Mouse (Mus musculus) stomach, postnatal 0 days (tissue): ENCODE results near the gene Mpped1. TPM values are rescaled to one million over a fixed set of nuclear protein-coding genes. Genes with fewer than 3 reads are reported as not detected.

Experiments used
- ATAC-seq: fragments of 200-750 bp; cut with Nextera tagmentation; 2 replicates; pipeline ENCODE4 v1.8.0; 2017; ENCODE audit not compliant: low FRiP score, low TSS enrichment
- DNase-seq: peaks from one replicate; pipeline ENCODE4 v3.0.0-alpha.2; 2016; ENCODE audit warnings: low spot score
- H3K27ac ChIP-seq: fragments of 300-500 bp; sonication (generic); replicated peaks from 2 replicates; pipeline ENCODE4 v1.5.1; 2014; ENCODE audit warnings: mild to moderate bottlenecking, control low read depth
- H3K27me3 ChIP-seq: fragments of 300-500 bp; sonication (generic); 2 replicates; pipeline ENCODE4 v1.6.1; 2014; ENCODE audit warnings: low read length; ENCODE audit not compliant: control insufficient read depth, insufficient read depth
- H3K36me3 ChIP-seq: fragments of 300-500 bp; sonication (generic); 2 replicates; pipeline ENCODE4 v1.6.1; 2014; ENCODE audit warnings: low read length, mixed read lengths; ENCODE audit not compliant: control insufficient read depth, insufficient read depth
- H3K4me1 ChIP-seq: fragments of 300-500 bp; sonication (generic); replicated peaks from 2 replicates; pipeline ENCODE4 v1.6.1; 2014; ENCODE audit warnings: antibody characterized with exemption; ENCODE audit not compliant: control insufficient read depth, insufficient read depth
- H3K4me2 ChIP-seq: fragments of 300-500 bp; sonication (generic); replicated peaks from 2 replicates; pipeline ENCODE4 v1.6.1; 2014; ENCODE audit warnings: low read depth, mild to moderate bottlenecking, control low read depth, moderate library complexity
- H3K4me3 ChIP-seq: fragments of 300-500 bp; sonication (generic); 2 replicates; pipeline ENCODE4 v1.5.1; 2014; ENCODE audit warnings: low read depth, low read length, control low read depth
- H3K9ac ChIP-seq: fragments of 300-500 bp; sonication (generic); 2 replicates; pipeline ENCODE4 v1.6.1; 2014; ENCODE audit warnings: mild to moderate bottlenecking, low read length, control low read depth, mixed read lengths
- H3K9me3 ChIP-seq: fragments of 300-500 bp; sonication (generic); 2 replicates; pipeline ENCODE4 v1.6.1; 2016; ENCODE audit warnings: low read length; ENCODE audit not compliant: control insufficient read depth
- CTCF ChIP-seq: IDR thresholded peaks from 2 replicates; pipeline ENCODE4 v1.5.1; 2016; ENCODE audit warnings: antibody characterized with exemption, low read depth, mild to moderate bottlenecking, moderate library complexity
- EP300 ChIP-seq: optimal IDR thresholded peaks from 2 replicates; pipeline ENCODE3; 2016; ENCODE audit warnings: antibody characterized with exemption
- WGBS: fragments of 180-500 bp; shearing (Covaris S2); extraction: QIAGEN DNeasy Blood & Tissue Kit; methylation state at CpG from one replicate; pipeline ENCODE4 v1.1.7; 2014; 5-methylcytosine and 5-hydroxymethylcytosine counted together
- polyA plus RNA-seq: library from polyadenylated mRNA; unstranded; fragments of >200 nt; fragmentation: Nextera tagmentation; extraction: Ambion mirVana; gene quantifications from 2 replicates; pipeline ENCODE4 v1.2.1, GENCODE M21; 2015

The Mpped1 gene
- polyA plus RNA-seq, 1 experiment from 2014 or later, result 0.08 TPM

DNA sequence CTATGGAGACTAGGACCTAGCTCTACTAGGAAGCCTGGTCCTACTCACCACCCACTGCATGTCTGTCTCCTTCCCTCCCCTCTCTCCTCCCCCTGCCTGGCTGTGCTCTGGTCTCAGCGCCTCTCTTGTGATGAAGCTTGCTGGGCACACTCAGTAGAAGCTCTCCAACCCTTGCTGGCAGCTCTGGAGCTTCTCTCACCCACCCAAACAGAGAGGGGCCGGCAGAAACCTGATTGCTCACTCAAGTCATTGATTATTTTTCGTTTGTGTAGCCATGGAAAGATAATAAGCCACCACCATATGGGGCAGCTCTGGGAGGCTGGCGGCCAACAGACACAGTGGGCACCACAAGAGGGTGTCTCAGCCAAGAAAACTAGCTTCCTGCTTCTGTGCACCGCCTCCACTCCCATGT lies 74.1 kb downstream of the Mpped1 start:
- WGBS, result 65% methylated on average over 5 of the region's 5 CpGs
- no peaks in the 10 kb centered on the region for H3K4me1 ChIP-seq
- ATAC-seq, result no peak

GRCm38 (mm10) chr15:83857129-83857528 lies 77.9 kb downstream of the Mpped1 start:
- ATAC-seq, result no peak
- peak; percentile 89 for TF ChIP-seq CTCF
- TF ChIP-seq EP300, result no peak
- no peak overlapping the region for H3K27ac ChIP-seq
- H3K4me2 ChIP-seq, result no peak overlapping the region
- H3K9ac ChIP-seq, result no peak overlapping the region
- no peaks in the 10 kb centered on the region for H3K4me1 ChIP-seq
- H3K9me3 ChIP-seq, result no peaks in the 10 kb centered on the region
- WGBS, result 17% methylated on average over 8 of the region's 8 CpGs
- no peaks in the 10 kb centered on the region for H3K36me3 ChIP-seq
- DNase-seq, result peak; percentile 71
- H3K4me3 ChIP-seq, result no peak overlapping the region
- no peaks in the 10 kb centered on the region for H3K27me3 ChIP-seq

More for the DNA sequence above, 74.1 kb downstream of the Mpped1 start:
- DNase-seq, result no peak
- no peak overlapping the region for H3K27ac ChIP-seq
- H3K4me3 ChIP-seq, result no peak overlapping the region
- TF ChIP-seq EP300 (no peak), CTCF (no peak)
- no peaks in the 10 kb centered on the region for H3K27me3 ChIP-seq
- no peak overlapping the region for H3K4me2 ChIP-seq
- H3K9ac ChIP-seq, result no peak overlapping the region
- no peaks in the 10 kb centered on the region for H3K9me3 ChIP-seq
- no peaks in the 10 kb centered on the region for H3K36me3 ChIP-seq

DNA sequence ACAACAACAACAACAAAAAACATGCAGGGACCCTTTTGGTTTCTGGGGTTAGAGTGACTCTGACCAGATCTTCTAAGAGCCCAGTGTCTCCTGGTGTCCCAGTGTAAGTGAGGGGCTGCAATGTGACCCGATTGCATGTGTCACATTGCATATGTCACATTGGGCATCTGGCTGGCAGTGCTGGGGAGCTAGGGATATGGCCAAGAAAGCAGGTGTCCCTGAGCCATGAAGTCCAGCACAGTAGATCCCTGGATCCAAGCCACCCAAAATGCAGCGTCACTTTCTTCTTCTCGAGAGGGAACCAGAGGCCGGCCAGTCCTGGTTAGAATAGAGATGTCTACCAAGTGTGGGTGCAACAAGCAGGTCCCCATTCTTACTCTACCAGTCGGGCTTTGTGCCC lies 86.4 kb downstream of the Mpped1 start:
- DNase-seq (no peak), ATAC-seq (no peak)
- Histone ChIP-seq H3K27ac (no peak overlapping the region), H3K4me1 (no peaks in the 10 kb centered on the region), H3K36me3 (no peaks in the 10 kb centered on the region), H3K27me3 (no peaks in the 10 kb centered on the region), H3K9me3 (no peaks in the 10 kb centered on the region), H3K4me3 (no peak overlapping the region), H3K4me2 (no peak overlapping the region), H3K9ac (no peak overlapping the region)
- TF ChIP-seq CTCF (no peak), EP300 (no peak)
- 86% methylated on average over 5 of the region's 5 CpGs for WGBS

GRCm38 (mm10) chr15:83870936-83871335 lies 91.7 kb downstream of the Mpped1 start:
- 7% methylated on average over 17 of the region's 17 CpGs for WGBS

DNA sequence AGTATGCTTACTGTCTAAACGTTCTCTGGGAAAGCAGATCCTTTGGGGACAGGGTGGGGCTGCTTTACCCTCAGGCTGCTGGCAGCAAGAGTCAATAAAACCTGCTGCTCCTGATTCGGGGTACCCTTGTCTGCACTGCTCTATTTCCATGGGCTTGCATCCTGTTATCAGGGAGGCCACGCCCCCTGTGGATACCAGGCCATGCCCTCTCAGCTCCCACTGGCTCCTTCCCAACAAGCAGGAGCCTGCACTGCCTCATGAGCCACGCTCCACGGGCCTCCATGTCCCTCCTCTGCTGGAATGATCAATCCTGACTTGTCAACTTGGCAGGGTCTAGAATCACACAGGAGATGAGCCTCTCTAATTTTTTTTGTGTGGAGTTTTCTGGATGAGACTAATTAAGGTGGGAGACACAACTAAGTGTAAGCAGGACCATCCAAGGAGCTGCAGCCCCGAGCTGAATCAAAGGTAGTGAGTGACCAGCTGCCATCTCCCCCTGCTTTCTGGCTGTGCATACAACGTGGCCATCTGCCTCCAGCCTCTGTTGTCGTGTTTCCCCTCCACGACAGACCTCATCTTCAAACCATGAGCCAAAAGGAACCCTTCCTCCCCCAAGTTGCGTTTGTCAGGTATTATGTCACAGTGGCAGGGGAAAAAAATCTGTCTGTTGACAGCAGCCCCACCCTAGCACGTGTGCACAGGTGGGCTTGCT lies 98.0 kb downstream of the Mpped1 start:
- DNase-seq (no peak), ATAC-seq (no peak)
- Histone ChIP-seq H3K9ac (no peak overlapping the region), H3K4me2 (no peak overlapping the region), H3K36me3 (no peaks in the 10 kb centered on the region), H3K27me3 (no peaks in the 10 kb centered on the region), H3K4me3 (no peak overlapping the region), H3K4me1 (no peaks in the 10 kb centered on the region), H3K27ac (no peak overlapping the region), H3K9me3 (no peaks in the 10 kb centered on the region)
- TF ChIP-seq CTCF (no peak), EP300 (no peak)
- 37% methylated on average over 11 of the region's 11 CpGs for WGBS

More at GRCm38 (mm10) chr15:83870936-83871335, 91.7 kb downstream of the Mpped1 start:
- Histone ChIP-seq H3K9ac (no peak overlapping the region), H3K27me3 (no peaks in the 10 kb centered on the region), H3K4me3 (no peak overlapping the region), H3K9me3 (no peaks in the 10 kb centered on the region), H3K4me1 (no peaks in the 10 kb centered on the region), H3K27ac (no peak overlapping the region), H3K36me3 (no peaks in the 10 kb centered on the region), H3K4me2 (no peak overlapping the region)
- no peak for DNase-seq
- TF ChIP-seq CTCF, result no peak
- TF ChIP-seq EP300, result no peak
- no peak for ATAC-seq

- no peaks in the 10 kb centered on the region for H3K27me3 ChIP-seq
- TF ChIP-seq EP300 (no peak), CTCF (no peak)
- no peak for DNase-seq
- ATAC-seq, result no peak
- H3K4me2 ChIP-seq, result no peak overlapping the region
- 76% methylated on average over 2 of the region's 2 CpGs for WGBS
- H3K4me1 ChIP-seq, result no peaks in the 10 kb centered on the region
- no peak overlapping the region for H3K9ac ChIP-seq
- H3K36me3 ChIP-seq, result no peaks in the 10 kb centered on the region
- no peak overlapping the region for H3K27ac ChIP-seq
- no peaks in the 10 kb centered on the region for H3K9me3 ChIP-seq
- H3K4me3 ChIP-seq, result no peak overlapping the region
Observed at GRCm38 (mm10) chr15:83877898-83878297, 98.6 kb downstream of the Mpped1 start.
